Mouse (Mus musculus) hindbrain, embryonic 10.5 days (tissue): Measurements from ENCODE around the gene Cdc42bpg. TPM values are rescaled to one million over a fixed set of nuclear protein-coding genes. Genes with fewer than 3 reads are reported as not detected.

Experiments used
- DNase-seq: peaks from one replicate; pipeline ENCODE4 v3.0.0-alpha.2; 2017; ENCODE audit warnings: low spot score
- H3K27ac ChIP-seq: fragments of 300-500 bp; sonication (generic); 2 replicates; pipeline ENCODE4 v1.5.1; 2016; ENCODE audit warnings: mild to moderate bottlenecking, moderate library complexity
- H3K27me3 ChIP-seq: fragments of 300-500 bp; sonication (generic); 2 replicates; pipeline ENCODE4 v1.6.1; 2016; ENCODE audit warnings: mild to moderate bottlenecking; ENCODE audit not compliant: poor library complexity, insufficient read depth, severe bottlenecking
- H3K36me3 ChIP-seq: fragments of 300-500 bp; sonication (generic); 2 replicates; pipeline ENCODE4 v1.6.1; 2016; ENCODE audit warnings: mild to moderate bottlenecking, moderate library complexity
- H3K4me1 ChIP-seq: fragments of 300-500 bp; sonication (generic); replicated peaks from 2 replicates; pipeline ENCODE4 v1.6.1; 2016; ENCODE audit warnings: mild to moderate bottlenecking
- H3K4me3 ChIP-seq: fragments of 300-500 bp; sonication (generic); 2 replicates; pipeline ENCODE4 v1.5.1; 2016; ENCODE audit warnings: mild to moderate bottlenecking, moderate library complexity
- H3K9me3 ChIP-seq: fragments of 300-500 bp; sonication (generic); 2 replicates; pipeline ENCODE4 v1.6.1; 2016; ENCODE audit warnings: mild to moderate bottlenecking, moderate library complexity
- WGBS: fragments of 180-500 bp; shearing (Covaris S2); methylation state at CpG from one replicate; pipeline ENCODE4 v1.1.7; 2016; 5-methylcytosine and 5-hydroxymethylcytosine counted together
- polyA plus RNA-seq: library from polyadenylated mRNA; unstranded; fragments of >200 nt; fragmentation: Nextera tagmentation; extraction: Ambion mirVana; gene quantifications from 2 replicates; pipeline ENCODE4 v1.2.1, GENCODE M21; 2016

Cdc42bpg gene
- polyA plus RNA-seq, 1 experiment from 2014 or later: 0.37 TPM

DNA sequence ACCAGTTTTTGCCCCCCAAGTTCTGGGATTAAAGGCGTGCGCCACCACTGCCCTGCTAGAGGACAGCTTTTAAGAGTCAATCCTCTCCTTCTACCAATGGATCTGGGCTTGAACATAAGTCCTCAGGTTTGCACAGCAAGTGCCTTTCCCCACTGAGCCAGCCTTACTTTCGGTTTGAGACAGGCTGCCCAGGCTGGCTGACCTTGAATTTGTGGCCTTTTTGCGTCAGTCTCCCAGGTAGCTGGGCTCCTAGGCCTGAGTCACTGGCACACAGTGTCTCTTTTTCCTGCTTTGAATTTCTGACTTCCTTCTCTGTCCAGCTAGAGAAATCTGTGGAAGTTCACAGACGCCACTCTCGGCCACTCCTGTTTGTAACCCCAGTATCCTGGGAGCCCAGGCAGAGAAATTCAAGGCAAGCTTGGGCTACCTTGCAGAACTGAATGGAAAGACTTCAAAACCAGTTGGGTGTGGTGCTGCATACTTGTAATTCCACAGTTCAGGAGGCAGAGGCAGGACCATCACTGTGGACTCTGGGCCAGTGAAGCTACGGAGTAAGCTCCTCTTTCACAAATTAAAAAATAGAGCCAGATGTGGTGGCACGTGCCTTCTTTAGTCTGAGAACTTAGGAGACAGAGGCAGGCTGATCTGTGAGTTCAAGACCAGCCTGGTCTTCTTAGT is 36.3 kb upstream of the Cdc42bpg start:
- H3K4me1 ChIP-seq: peaks cover 12% of the 10 kb centered on the region
- peaks cover 3% of the 10 kb centered on the region; the same call in 1 of the 2 replicates for H3K27me3 ChIP-seq
- 84% methylated on average over 8 of the region's 8 CpGs for WGBS
- H3K27ac ChIP-seq: no peak overlapping the region
- H3K36me3 ChIP-seq: no peaks in the 10 kb centered on the region
- no peak overlapping the region for H3K4me3 ChIP-seq
- H3K9me3 ChIP-seq: no peaks in the 10 kb centered on the region
- no peak for DNase-seq

DNA sequence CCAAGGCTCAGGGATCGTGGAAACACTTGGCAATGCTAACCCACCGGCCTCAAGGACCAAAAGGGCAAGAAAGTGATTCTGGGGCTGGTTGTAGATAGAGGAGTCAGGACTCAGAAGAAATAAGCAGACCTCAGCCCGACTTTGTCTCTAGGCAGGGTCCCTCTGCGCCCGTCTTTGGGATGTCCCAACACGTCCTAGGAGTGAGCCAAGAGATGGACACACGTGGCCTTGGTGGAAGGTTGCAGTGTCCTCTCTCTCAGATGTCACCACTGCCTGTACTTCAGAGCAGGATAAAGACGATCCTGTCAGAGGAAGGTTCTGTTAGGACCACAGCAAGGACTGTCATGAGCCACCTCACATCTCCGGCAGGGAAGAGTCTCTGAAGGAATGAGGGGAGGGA is 35.6 kb upstream of the Cdc42bpg start:
- 63% methylated on average over 9 of the region's 9 CpGs for WGBS
- Histone ChIP-seq H3K4me1 (peaks cover 19% of the 10 kb centered on the region), H3K9me3 (no peaks in the 10 kb centered on the region)

GRCm38 (mm10) chr19:6271206-6271605 is 35.0 kb upstream of the Cdc42bpg start:
- peaks cover 3% of the 10 kb centered on the region; the same call in 1 of the 2 replicates for H3K27me3 ChIP-seq
- no peak for DNase-seq
- no peaks in the 10 kb centered on the region for H3K36me3 ChIP-seq
- WGBS: 30% methylated on average over 8 of the region's 8 CpGs
- 0 out of 2 replicates have a peak overlapping the region, but pooled peaks have one; percentile 18 for H3K4me3 ChIP-seq
- H3K9me3 ChIP-seq: no peaks in the 10 kb centered on the region
- no peak overlapping the region for H3K27ac ChIP-seq
- peaks cover 25% of the 10 kb centered on the region for H3K4me1 ChIP-seq

More for the DNA sequence above, 35.6 kb upstream of the Cdc42bpg start:
- Histone ChIP-seq H3K27ac (no peak overlapping the region), H3K36me3 (no peaks in the 10 kb centered on the region), H3K27me3 (peaks cover 3% of the 10 kb centered on the region; the same call in 1 of the 2 replicates), H3K4me3 (0 out of 2 replicates have a peak overlapping the region, but pooled peaks have one; percentile 18)
- DNase-seq: no peak

DNA sequence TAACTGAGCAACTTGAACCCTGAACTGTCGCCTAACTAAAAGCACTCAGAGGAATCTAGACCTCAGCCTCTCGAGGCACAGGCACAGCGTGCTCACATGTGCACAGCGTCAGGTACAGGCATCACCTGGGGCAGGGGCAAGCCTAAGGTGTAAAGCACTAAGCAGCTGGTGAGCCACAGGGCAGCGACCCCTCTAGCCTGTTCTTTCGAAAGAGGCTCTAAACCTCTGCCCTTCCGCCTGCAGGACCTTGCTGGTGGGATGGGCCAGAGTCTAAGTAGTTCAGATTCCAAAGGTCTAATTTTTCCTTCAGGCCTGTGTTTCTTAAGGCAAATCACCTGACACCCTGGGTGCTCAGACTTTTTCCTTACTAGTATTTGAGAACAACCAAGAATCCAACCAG is 34.2 kb upstream of the Cdc42bpg start:
- peaks cover 3% of the 10 kb centered on the region; the same call in 1 of the 2 replicates for H3K27me3 ChIP-seq
- no peak overlapping the region for H3K4me3 ChIP-seq
- no peak for DNase-seq
- no peaks in the 10 kb centered on the region for H3K36me3 ChIP-seq
- peaks cover 29% of the 10 kb centered on the region for H3K4me1 ChIP-seq
- WGBS: 70% methylated on average over 7 of the region's 7 CpGs
- no peak overlapping the region for H3K27ac ChIP-seq
- no peaks in the 10 kb centered on the region for H3K9me3 ChIP-seq

- Histone ChIP-seq H3K27ac (no peak overlapping the region), H3K4me3 (no peak overlapping the region), H3K4me1 (peaks cover 35% of the 10 kb centered on the region), H3K9me3 (no peaks in the 10 kb centered on the region), H3K27me3 (peaks cover 2% of the 10 kb centered on the region; the same call in 1 of the 2 replicates), H3K36me3 (no peaks in the 10 kb centered on the region)
- 90% methylated on average over 4 of the region's 4 CpGs for WGBS
- DNase-seq: no peak
Observed at GRCm38 (mm10) chr19:6272738-6273137, 33.5 kb upstream of the Cdc42bpg start.

- H3K4me3 ChIP-seq: no peak overlapping the region
Observed at GRCm38 (mm10) chr19:6273592-6273991, 32.7 kb upstream of the Cdc42bpg start.

DNA sequence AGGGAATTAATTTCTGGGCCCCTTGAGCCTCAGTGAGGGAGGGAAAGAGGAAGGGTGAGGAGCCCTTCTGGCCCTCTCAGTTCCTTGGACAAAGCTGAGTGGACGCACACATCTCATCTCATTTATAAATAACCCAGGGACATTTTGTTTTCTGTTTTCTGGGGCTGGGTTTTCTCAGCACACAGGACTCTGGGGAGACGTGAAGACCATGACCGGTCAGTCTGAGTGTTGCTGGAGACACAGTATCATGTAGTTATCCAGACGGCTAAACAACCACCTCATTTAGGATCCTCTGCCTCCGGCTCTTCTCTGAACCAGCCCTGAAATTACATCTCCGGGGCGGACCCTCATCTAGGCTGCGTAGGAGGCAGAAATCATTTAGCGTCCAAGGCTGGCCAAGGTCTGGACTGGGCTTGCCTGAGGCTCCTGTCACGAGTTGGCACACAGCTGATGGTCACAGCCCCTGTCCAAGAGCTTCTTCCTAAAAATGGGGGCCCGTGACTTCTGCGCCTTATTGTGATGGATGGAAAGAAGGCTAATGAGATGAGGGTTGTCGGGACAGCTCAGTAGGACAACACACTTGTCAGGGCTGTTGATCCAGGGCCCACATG is 32.2 kb upstream of the Cdc42bpg start:
- no peaks in the 10 kb centered on the region; the same call in 1 of the 2 replicates for H3K27me3 ChIP-seq
- H3K4me3 ChIP-seq: no peak overlapping the region
- H3K4me1 ChIP-seq: peaks cover 45% of the 10 kb centered on the region
- WGBS: 92% methylated on average over 13 of the region's 13 CpGs
- no peak for DNase-seq
- peaks cover under 1% of the 10 kb centered on the region for H3K36me3 ChIP-seq
- H3K27ac ChIP-seq: no peak overlapping the region
- no peaks in the 10 kb centered on the region for H3K9me3 ChIP-seq

More at GRCm38 (mm10) chr19:6273592-6273991, 32.7 kb upstream of the Cdc42bpg start:
- Histone ChIP-seq H3K36me3 (no peaks in the 10 kb centered on the region), H3K4me1 (peaks cover 40% of the 10 kb centered on the region), H3K27ac (no peak overlapping the region), H3K9me3 (no peaks in the 10 kb centered on the region), H3K27me3 (no peaks in the 10 kb centered on the region; the same call in 1 of the 2 replicates)
- no peak for DNase-seq
- 89% methylated on average over 4 of the region's 4 CpGs for WGBS

GRCm38 (mm10) chr19:6275740-6276389 is 30.4 kb upstream of the Cdc42bpg start:
- H3K27ac ChIP-seq: peak overlapping the region; percentile 92
- DNase-seq: no peak
- 9% methylated on average over 15 of the region's 15 CpGs for WGBS
- peaks cover 59% of the 10 kb centered on the region for H3K4me1 ChIP-seq
- H3K27me3 ChIP-seq: no peaks in the 10 kb centered on the region; the same call in 1 of the 2 replicates
- no peaks in the 10 kb centered on the region for H3K9me3 ChIP-seq
- H3K4me3 ChIP-seq: peak overlapping the region; percentile 94
- H3K36me3 ChIP-seq: peaks cover 18% of the 10 kb centered on the region

GRCm38 (mm10) chr19:6276426-6277421 is 29.5 kb upstream of the Cdc42bpg start, which contains the start of gene Ehd1:
Gene Ehd1 (plus strand): TSS chr19:6276725.
- Histone ChIP-seq H3K9me3 (no peaks in the 10 kb centered on the region), H3K4me3 (peak within 1 kb of the TSS; percentile 94), H3K36me3 (peaks cover 27% of the 10 kb centered on the region), H3K27me3 (no peaks in the 10 kb centered on the region), H3K27ac (peak within 1 kb of the TSS; percentile 92), H3K4me1 (peaks cover 56% of the 10 kb centered on the region)
- WGBS: under 1% methylated on average over 106 of the region's 106 CpGs
- peak; percentile 98 for DNase-seq

GRCm38 (mm10) chr19:6277661-6278438 is 28.4 kb upstream of the Cdc42bpg start:
- H3K9me3 ChIP-seq: no peaks in the 10 kb centered on the region
- H3K27me3 ChIP-seq: no peaks in the 10 kb centered on the region
- peak overlapping the region; percentile 94 for H3K4me3 ChIP-seq
- DNase-seq: peak; percentile 34
- peaks cover 56% of the 10 kb centered on the region for H3K4me1 ChIP-seq
- H3K27ac ChIP-seq: peak overlapping the region; percentile 92
- H3K36me3 ChIP-seq: peaks cover 38% of the 10 kb centered on the region
- WGBS: 5% methylated on average over 10 of the region's 10 CpGs

- Histone ChIP-seq H3K4me3 (peak overlapping the region; percentile 94), H3K27ac (peak overlapping the region; percentile 92), H3K36me3 (peaks cover 45% of the 10 kb centered on the region), H3K9me3 (no peaks in the 10 kb centered on the region), H3K4me1 (peaks cover 56% of the 10 kb centered on the region), H3K27me3 (no peaks in the 10 kb centered on the region)
- DNase-seq: no peak
- 46% methylated on average over 6 of the region's 6 CpGs for WGBS
Observed at GRCm38 (mm10) chr19:6278439-6279073, 27.7 kb upstream of the Cdc42bpg start.
